Mouse (Mus musculus): ENCODE measurements around the gene March9.

- TF ChIP-seq CHD1 (IDR thresholded peaks at IDR 0.05; ENCODE audit: low read depth, low read length) = no peak
- no peak for TF ChIP-seq ELF1 (IDR thresholded peaks at IDR 0.05; ENCODE audit: low read depth, low read length)
- TF ChIP-seq CTCF (IDR thresholded peaks at IDR 0.05 in 2 of 3, conservative IDR thresholded peaks at IDR 0.05 in 1 of 3; ENCODE audit: control insufficient read depth in 1 of 3, insufficient read depth in 1 of 3, low read depth in 2 of 3, low read length in 3 of 3, poor library complexity in 1 of 3, severe bottlenecking in 1 of 3) = peak in 1 of 3 experiments; percentile 21; a peak in 1 of 6 replicates
- no peak for TF ChIP-seq ZC3H11A (IDR thresholded peaks at IDR 0.05; ENCODE audit: low read depth, low read length)
- no peak for TF ChIP-seq ZMIZ1 (IDR thresholded peaks at IDR 0.05; ENCODE audit: low read depth, low read length)
- no peak for TF ChIP-seq EP300 (IDR thresholded peaks at IDR 0.05; ENCODE audit: low read depth in 1 of 2, low read length in 2 of 2)
- no peak for TF ChIP-seq GATA1 (IDR thresholded peaks at IDR 0.05; ENCODE audit: low read depth, low read length)
- TF ChIP-seq MAX (IDR thresholded peaks at IDR 0.05; ENCODE audit: low read length) = no peak
Measured at GRCm38 (mm10) chr10:127049395-127050118, 10.4 kb downstream of the March9 start.
